10 mouse cellular contexts compared by ENCODE assay signal in the genomic region with DNA sequence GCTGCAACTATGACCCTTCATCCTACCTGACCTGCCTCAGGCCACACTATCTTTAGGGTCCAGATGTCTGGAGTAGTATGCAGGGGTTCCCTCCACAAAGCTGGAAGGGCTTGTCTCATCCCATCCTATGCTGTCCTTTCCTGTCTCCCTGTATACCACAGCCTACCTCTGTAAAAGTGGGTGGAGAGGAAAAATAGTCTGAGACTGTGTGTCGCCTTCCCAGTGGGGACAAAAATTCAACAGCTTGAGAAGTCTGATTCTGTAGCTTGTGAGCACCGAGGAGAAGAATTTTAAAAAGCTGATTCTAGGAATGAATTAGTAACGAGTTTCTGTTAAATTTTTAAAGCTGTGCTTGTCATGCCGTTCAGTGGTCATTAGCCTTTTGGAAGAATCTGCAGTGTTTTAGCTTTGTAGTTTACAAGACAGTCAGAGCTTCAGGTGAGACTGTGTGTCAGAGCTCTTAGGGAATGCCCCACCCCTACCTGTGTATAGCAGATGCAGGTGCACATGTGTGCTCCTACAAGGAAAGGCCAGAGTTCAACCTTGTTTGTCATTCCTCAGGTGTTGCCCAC.
"Had no signal": no experiment of that assay in that cellular context is flagged by ENCODE, and none has a peak within 500 bp of the region (broad histone marks: within the 10 kb centered on the region; RNA-seq: fewer than 3 reads in every experiment).

No protein-coding gene starts in this region.

- H3K27me3 ChIP-seq: hindbrain, embryonic 13.5 days; limb, embryonic 13.5 days; midbrain, embryonic 13.5 days had no signal

- H3K27ac ChIP-seq: hindbrain, embryonic 13.5 days; limb, embryonic 13.5 days; liver, embryonic 14.5 days; midbrain, embryonic 13.5 days had no signal

- H3K4me2 ChIP-seq: hindbrain, embryonic 13.5 days; limb, embryonic 13.5 days; midbrain, embryonic 13.5 days had no signal

- H3K9me3 ChIP-seq: hindbrain, embryonic 13.5 days; limb, embryonic 13.5 days; midbrain, embryonic 13.5 days had no signal

- DNase-seq: left cerebral cortex, postnatal 4 days; lung, adult 18-20 months; lung, postnatal 36 days; right cerebral cortex, postnatal 25 days; thymus, adult 2 months; thymus, postnatal 25 days had no signal

- H3K4me3 ChIP-seq: hindbrain, embryonic 13.5 days; limb, embryonic 13.5 days; midbrain, embryonic 13.5 days had no signal

- ATAC-seq: midbrain, embryonic 13.5 days had no signal

- H3K36me3 ChIP-seq: hindbrain, embryonic 13.5 days; limb, embryonic 13.5 days; midbrain, embryonic 13.5 days had no signal

- H3K9ac ChIP-seq: hindbrain, embryonic 13.5 days; limb, embryonic 13.5 days; liver, embryonic 14.5 days; midbrain, embryonic 13.5 days had no signal
